Mouse (Mus musculus) R1 (cell line): ENCODE data around the gene Creb3l1.

Source experiments
- DNase-seq: peaks from one replicate; pipeline ENCODE4 v3.0.0-alpha.2; 2018; ENCODE audit warnings: low read depth, low spot score

The Creb3l1 gene

DNA sequence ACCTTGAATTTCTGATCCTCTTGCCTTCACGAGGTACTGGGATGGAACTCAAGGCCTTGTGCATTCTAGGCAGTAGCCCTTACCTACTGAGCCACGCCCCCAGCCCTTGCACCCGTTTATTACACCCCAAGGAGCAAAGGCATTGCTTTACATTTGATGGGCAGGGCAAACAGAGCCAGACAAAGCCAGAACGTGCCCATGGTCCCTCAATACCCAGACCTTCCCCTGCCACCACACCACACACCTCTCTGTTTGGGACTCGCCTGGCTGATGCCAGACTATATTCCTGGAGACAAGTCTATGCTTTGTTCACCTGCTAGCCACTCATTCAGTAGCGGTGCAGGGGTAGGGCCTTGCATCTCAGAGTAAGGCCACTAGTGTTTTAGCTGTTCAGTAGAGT lies 17.8 kb downstream of the Creb3l1 start:
- DNase-seq, result no peak

DNA sequence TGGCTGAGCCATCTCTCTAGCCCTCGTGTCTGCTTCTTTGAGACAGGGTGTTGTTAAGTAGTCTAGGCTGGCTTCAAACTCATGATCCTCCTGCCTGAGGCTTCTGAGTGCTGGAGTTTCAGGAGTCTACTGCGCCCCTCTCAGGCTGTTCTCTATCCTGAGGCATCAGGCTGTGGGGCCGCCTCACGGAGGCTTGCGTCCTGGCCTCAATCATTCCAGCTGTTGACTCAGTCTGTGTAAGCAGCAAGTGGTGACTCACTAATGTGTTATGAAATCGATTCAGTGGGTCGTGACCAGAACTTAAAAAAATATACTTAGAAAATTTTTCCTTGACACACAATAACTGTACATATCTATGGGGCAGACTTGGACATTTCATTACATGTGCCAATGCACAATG lies 19.7 kb downstream of the Creb3l1 start:
- DNase-seq, result no peak

DNA sequence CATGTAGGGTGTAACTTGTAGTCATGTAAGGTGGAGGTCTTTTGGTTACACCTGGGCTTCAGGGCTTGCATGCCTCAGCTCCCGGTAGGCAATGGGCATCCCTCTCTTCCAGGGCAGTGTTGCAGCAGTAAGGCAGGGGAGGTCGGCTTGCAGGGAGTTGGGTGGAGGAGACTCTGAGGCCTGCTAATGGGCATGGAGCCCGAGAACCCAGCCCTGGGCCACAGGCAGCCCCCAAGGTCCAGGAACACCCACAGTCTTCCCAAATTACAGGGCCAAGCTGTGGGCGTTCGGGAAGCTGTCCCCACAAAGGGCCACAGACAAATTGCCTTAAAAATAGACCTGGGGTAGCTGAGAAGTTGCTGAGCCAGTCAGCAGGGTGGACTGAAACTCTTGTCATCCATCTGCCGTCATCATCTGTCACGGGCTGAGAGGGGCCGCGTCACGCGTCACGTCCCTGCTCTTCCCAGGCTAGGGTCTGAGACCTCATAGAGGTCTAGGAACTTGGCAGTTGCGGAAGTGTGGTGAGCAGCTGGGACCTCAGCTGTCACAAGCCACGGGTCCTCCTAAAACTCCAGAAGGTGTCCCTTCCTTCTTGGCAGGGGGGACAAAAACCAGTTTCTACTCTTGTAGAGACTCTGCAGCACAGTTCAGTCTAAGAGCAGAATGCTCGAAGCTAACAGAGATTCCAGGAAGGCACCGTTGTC lies 26.2 kb downstream of the Creb3l1 start:
- no peak for DNase-seq

DNA sequence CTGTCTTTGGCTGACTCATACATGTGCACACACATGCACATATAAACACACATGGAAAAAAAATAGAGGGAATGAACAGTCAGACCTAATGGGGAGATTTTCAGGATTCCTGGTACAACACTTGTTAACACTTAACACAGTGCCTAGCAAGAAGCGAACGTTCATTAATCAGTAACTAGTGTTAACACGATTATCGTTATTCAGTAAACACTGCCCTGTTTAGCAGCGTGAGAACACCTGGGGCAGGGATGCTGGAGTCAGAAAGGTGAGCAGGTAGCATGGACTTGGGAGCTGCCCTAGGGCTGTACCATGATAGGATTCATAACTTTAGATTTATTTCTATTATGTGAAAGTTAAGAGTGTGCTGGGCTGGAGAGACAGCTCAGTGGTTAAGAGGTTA lies 28.3 kb downstream of the Creb3l1 start:
- DNase-seq, result no peak

DNA sequence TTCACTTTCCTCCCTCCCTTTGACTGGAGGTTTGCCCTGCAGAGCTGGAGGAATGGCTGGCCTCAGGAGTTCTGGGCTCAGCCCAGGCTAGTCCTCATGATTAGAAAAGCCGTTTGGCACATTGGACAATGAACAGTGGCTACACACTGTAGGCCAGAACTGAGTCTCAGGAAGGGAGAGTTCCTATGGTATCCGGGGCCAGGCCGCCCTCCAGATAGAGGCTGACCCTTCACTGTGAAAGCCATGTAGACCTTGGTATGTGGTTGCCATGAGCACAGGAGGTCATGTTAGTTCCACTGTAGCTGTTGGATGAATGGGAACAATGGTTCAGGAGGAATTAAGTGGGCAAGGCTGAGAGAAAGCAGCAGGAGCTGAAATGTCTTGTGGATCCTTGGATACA lies 30.9 kb downstream of the Creb3l1 start:
- DNase-seq, result no peak

DNA sequence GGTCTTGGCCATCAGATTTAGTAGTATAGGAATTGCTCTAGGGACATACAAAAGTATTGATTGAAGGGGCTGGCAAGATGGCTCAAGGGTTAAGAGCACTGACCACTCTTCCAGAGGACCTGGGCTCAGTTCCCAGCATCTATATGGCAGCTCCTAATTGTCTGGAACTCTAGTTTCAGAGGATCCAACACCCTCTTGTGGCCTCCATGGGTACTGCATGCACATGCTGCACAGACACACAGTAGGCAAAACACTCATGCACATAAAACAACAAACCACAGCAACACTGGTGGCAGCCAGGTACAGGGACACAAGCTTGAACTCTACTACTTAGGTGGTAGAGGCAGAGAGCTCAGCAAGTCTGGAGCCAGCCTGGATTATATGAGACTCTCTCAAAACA lies 34.6 kb downstream of the Creb3l1 start:
- DNase-seq, result peak; percentile 84

DNA sequence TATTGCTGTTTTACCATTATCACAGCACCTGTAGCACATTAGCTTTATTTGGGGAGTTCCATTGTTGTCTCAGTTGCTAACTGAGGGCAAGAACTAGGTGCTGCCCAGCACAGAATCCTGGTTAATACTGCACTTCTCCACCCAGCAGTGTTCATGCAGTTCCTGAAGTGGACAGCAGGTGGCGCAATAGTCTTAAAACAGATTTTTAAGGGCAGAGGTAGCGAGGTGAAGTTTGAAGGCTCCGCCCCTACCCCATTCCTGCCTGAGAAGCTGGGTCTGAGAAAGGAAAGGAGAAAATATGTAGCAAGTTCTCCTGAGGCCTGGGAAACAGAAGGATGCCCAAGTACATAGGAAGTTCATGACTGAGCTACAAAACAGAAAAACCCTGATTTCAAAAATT lies 36.8 kb downstream of the Creb3l1 start:
- peak; percentile 92 for DNase-seq

DNA sequence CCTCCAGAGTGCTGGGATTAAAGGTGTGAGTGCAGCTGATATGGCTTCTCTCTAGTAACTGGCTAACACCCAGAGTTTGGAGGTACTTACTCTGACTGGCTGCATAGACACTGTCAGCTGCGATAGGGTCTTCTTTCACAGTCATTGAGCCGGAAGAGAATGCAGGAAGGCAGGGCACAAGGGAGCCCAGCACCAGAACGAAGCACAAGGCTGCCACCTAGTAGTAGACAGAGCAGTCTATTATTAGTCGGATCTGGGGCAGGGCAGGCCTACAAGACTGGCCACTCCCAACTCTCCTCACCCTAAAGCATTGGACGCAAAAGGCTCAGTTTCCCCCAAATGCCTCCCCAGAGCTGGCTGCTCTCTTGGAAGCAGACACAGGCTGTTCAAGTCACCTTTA lies 38.2 kb downstream of the Creb3l1 start:
- no peak for DNase-seq

DNA sequence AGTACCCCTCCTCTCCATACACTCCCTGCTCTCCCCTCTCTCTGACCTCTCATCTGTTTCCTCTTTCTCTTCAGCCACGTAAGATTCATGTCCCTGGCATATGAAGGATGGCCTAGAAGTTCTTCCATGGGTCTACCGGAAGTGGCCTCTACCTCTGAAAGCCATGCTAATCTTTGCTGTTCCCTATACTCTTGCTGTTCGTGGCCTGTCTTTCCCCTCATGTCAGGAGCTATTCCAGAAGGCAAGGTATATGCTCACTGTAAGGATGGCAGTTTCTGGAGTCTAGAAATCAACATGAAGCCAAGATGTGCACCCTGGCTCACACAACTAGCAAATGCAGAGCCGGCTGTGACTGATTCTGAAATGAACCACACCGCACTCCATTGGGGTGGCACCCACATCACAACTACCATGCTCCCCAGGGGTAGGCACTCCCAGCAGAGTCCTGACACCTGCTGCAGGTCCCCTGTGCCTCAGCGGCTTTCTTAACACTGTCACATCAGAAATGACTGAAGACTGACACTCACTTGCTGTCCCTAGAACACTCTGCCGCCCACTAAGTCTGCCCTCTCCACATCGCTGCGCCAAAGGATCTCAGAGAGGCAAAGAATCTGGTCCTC lies 39.3 kb downstream of the Creb3l1 start:
- DNase-seq, result no peak

DNA sequence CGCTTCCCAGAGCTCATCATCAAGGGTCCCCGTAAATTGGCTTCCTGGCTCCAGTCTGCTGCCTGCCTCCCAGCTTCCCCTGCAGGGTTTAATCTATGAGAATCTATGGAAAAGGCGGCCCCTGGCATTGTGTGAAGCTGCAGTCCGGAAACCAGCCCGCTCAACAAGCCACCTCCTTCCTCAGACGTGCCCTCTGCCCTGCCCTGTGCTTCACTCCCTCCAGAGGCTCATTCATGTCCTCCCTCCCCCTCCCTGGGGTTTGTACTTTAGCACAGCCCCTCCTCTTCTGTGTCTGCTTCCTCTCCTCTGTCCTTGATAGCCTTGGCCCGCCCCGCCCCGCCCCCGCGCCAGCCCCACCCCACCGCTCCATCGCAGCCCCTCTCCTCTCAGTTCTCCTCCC lies 39.9 kb downstream of the Creb3l1 start:
- DNase-seq, result peak; percentile 99

DNA sequence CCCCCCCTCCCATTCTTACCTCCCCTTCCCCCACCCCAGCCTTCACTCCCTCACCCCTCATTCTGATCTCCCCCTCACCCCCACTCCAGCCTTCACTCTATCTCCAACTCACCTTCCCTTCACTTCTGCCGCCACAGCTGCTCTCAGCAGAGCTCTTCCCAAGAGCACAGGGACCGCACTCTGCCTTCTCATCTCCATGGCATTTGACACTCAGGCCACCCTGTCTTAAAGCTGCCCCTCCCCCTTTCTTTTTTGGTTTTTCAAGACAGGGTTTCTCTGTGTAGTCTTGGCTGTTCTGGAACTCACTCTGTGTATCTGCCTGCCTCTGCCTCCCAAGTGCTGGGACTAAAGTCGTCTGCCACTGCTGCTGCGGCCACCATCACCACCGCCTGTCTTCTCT lies 43.5 kb downstream of the Creb3l1 start:
- peak; percentile 59 for DNase-seq

DNA sequence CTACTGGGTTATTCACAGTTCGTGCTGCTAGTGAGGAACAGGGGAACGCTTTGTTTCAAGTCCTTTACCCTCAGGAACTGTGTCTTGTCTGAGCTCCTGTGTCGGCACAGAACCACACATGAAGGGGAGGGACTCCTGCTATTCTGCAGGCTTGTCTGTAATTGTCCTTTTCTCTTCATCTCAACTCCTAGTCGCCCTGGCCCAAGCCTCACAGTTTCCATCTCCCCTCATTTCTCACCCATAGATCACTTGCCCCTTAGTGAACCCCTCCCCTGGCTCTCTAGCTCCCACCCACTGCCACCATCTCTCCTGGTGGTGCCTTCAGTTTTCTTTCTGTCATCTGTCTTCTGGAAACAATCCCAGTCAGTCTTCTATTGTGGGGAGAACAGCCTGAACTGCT lies 44.1 kb downstream of the Creb3l1 start:
- DNase-seq, result no peak

DNA sequence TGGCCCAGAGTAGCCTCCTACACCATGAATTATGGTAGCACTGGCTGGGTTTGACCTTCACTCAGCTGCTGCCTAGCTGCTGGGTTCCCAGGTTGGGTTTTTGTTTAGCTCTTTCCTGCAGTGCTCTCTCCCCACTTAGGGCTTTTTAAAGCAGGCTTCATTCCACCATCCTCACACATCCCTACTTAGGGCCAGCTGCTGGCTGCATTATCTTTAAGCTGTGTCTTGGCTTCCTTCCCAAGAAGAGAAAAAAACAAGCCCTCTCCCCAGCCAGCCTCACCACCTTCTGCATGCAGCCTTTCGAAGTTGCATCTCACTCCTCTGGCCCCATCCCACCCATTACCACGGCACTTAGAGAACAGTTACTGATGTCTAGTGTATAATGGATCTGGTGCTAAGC lies 45.8 kb downstream of the Creb3l1 start:
- DNase-seq, result no peak

DNA sequence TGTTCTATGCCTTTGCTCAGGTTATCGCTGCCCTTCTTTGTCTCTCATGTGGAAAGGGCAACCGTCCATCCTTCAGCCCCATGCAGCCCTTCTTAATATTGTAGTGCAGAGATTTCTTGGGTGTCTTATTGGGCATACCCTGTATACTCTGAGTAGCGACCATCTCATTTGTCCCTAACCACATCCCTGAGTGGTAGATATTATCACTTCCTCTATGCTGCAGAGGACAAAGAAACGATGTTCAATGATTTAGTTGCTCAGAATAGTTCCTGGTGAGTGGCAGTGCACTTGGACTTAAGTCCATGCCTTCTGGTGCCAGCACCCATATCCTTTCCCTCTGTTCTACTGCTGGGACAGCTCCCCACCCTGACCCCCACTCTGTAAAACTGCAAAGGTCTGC lies 46.3 kb downstream of the Creb3l1 start:
- DNase-seq, result no peak

DNA sequence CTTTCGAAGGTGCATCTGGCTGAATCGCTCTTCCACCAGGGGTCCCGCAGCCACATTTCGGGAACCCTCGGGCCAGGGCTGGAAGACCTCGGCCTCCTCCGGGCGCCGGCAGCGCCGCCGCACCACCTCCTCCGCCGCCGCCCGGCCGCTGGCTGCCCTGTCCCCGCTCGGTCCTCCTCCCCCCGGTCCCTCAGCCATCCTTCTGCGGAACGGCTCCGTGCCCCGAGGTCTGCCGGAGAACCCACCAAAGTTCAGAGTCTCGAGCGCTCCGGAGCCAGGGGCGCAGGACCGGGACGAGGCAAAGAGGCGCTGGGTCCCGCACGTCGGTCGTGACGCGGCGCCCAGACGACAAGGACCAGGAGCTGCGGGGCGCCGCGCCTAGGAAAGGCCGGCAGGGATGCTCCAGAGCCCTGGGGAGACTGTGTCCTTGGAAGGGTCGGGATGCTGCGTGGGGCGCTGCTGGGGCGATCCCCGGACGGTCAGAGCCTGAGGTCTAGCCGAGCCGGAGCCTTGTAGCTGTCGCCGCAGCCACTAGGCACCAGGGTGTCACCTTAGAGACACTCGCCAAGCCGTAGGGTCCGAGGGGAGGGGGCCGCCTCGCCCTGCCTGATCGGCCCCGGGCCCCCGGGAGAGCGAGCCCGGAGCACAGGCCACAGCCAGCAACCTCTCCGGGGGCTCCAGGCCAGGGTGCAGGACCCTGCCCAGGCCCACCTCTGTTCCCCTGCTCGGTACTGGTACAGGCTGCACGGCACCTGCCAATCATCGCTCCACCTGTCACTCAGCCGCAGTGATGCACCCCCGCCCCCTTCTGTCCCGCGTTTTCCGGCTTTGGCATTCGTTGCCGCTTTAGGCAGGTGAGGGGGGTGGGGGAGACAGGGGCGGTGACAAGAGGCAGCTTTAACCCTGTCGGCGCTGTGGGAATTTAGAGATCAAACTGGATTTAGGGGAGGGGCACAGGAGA lies 48.4 kb downstream of the Creb3l1 start, which contains the start of gene Dgkz:
TSS of gene Dgkz (minus strand) at position 284 of the 961 bp plus-strand sequence.
- DNase-seq, result peak; percentile 83

DNA sequence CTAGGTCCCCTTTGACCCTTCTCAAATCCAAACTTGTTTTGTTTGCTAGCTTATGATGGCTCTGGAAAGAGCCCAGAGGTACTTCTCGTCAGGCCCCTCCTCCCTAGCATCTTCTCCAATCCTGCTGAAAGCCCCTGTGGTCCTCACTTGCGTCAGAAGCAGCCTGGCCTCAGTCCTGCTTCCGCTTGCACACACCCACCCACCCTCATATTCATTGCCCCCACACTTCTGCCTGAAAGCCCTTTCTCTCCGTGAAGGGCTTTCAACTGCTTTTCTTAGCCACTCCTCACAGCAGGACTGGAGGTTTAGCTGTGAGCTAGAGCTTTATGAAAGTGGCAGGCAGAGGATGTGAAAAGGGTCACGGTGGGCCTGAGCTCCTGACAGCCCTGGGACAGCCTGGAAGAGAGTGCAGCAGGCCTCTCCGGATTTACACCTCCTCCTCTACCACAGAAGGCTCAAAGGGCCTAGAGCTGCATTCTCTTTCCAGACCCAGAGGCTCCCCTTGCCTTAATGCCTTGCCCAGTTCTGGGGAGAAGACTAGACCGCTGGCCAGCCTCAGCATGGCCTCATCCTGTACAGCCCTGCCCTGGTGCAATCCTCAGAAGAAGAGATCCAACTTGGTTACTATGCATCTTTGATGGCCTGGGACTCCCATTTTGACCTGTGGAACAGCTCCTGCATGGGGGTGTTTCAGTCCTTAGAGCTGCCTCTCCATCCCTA lies 50.7 kb downstream of the Creb3l1 start:
- DNase-seq, result no peak

DNA sequence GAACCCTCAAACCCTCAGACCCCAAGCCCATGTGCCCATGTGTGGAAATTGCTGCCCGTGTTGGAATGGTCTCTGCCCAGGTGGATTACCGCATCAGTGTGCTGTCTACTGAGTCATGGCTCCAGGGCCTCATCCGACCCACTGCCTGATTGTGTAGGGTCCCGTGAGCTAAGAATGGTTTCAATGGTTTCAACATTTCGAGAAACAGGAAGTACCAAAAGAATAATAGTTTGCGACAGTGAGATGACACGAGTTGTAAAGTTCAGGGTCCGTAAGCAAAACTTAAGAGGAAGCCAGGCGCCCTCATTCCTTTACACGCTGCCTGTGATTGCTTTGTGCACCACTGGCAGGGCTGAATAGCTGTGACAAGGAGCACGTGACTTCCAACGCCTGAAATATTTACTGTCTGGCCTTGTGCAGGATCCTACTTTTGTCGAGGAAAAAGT lies 52.2 kb downstream of the Creb3l1 start:
- peak; percentile 62 for DNase-seq

DNA sequence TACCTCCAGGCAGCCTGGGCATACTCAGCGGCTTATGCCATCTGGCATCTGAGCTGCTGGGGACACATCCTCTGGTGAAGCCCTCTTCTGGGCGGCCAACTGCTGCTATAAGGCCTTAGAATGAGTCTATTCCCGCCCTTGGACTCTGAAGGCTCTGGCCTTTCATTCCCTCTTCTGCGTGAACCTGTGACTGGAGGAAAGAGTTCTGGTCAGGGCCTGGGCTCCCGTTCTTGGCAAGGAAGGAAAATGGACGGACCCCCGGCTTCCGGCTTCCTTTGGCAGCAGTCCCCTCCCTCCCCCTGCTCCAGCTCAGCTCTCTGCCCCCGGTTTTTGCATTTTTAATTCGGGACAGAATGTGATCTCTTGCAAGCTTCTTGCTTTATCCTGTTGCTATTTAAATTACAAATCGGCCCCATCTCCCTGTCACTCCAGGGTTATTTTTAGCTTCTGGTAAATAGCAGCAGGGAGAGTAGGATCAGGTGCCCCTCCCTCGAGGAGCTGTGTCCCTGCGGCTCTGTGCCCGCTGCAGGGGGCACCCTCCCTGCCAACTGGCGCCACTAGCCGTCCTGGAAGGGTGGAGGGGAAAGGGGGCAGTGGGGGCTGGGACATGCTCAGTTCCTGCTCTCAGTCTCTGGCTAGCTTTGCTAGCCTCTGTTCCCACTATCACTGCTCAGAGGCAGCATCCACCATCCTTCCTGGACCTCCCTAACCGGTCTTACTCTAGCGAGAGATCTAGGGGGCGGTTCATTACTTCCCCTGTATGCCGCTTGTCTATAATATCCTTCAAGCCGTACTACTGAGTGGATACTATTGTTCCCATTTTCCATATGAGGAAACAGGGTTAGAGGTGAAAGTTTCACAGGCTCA lies 52.8 kb downstream of the Creb3l1 start:
- peak; percentile 77 for DNase-seq

DNA sequence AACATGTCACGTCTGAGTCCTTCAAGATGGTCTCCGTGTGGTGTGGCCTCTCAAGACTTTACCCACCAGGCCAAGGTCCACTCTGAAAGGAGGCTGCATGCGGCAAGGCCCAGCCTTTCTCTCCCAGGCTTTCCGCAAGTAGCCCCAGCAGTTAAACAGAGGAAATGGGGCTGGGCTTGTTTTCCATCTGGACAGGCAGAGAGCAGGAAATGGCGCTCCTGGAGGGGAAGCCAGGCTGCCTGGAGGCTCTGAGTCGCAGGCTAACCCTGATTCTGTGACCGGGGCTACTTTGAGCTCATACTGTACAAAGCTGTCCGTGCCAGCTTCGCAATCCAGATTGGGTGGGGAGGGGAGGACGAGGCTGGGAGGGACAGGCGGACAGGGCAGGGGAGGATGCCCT lies 56.3 kb downstream of the Creb3l1 start:
- no peak for DNase-seq

DNA sequence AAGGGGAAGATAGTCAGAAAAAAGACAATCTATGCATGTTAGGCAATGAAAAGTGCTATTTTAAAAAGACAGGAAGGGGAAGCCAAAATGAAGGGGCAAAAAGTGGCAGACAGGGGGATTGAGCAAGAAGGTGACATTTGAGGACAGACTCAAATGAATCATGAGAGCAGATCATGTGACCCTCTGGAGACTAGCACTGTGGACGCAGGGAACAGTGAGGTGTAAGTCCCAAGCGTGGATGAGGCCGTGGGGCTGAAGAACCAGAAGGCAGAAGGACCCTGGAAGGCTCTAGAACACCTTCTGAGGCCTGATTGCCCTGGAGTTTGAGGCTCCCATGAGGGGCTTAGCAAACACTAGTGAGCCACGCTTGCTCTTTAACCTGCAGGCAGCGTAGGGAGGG lies 57.9 kb downstream of the Creb3l1 start:
- DNase-seq, result no peak

DNA sequence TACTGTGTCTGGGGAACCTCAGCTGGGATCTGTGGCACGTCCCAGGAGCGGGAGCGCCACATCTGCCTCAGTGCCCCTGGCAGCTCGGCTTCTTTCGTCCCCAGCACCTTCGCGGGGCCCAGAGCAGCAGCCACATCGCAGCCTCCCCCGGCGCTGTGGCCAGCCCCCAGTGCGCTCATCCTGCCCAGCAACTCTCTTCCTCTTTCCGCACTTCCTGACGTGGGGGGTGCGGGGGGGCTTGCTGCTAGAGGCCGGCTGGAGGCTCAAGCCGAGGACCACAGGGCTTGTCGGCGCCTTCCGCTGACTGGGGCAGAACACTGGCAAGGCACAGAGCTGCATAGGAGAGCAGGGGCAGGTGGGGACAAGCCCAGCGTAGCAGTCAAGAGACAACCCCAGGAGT lies 58.9 kb downstream of the Creb3l1 start:
- peak; percentile 43 for DNase-seq
